Mouse (Mus musculus) stomach, postnatal 0 days (tissue): ENCODE measurements around the gene Bloc1s4.

Experiments used
- CTCF ChIP-seq: IDR thresholded peaks from 2 replicates; pipeline ENCODE4 v1.5.1; 2016; ENCODE audit warnings: antibody characterized with exemption, low read depth, mild to moderate bottlenecking, moderate library complexity
- EP300 ChIP-seq: optimal IDR thresholded peaks from 2 replicates; pipeline ENCODE3; 2016; ENCODE audit warnings: antibody characterized with exemption

GRCm38 (mm10) chr5:36766958-36767703, 18.7 kb upstream of the Bloc1s4 start:
- TF ChIP-seq EP300 (no peak), CTCF (no peak)
